Mouse (Mus musculus): ENCODE data around the gene Vps13a. TPM values are rescaled to one million over a fixed set of nuclear protein-coding genes. Genes with fewer than 3 reads are reported as not detected.

Vps13a gene
- total and polyA plus RNA-seq, 3 experiments = 21.5 to 335 (median 29.7) TPM

- TF ChIP-seq BHLHE40 (IDR thresholded peaks at IDR 0.05; ENCODE audit: borderline replicate concordance, low read depth, low read length) = no peak
- TF ChIP-seq ZC3H11A (IDR thresholded peaks at IDR 0.05; ENCODE audit: low read depth, low read length) = no peak
- no peaks in the 10 kb centered on the region for H3K9me3 ChIP-seq (replicated peaks; ENCODE audit: insufficient read depth, low read length)
- H3K4me1 ChIP-seq (ENCODE audit: control insufficient read depth in 1 of 2, insufficient read depth in 2 of 2, low read length in 2 of 2) = no peaks in the 10 kb centered on the region
- H3K9ac ChIP-seq (ENCODE audit: control insufficient read depth, low read depth, low read length, poor library complexity, severe bottlenecking) = no peak overlapping the region
- H3K4me3 ChIP-seq (ENCODE audit: control insufficient read depth in 1 of 2, insufficient read depth in 1 of 2, low read depth in 2 of 2, low read length in 2 of 2) = no peak overlapping the region
- H3K27me3 ChIP-seq (ENCODE audit: control insufficient read depth in 1 of 2, insufficient read depth in 2 of 2, low read length in 2 of 2) = no peaks in the 10 kb centered on the region; a peak in 2 of 4 replicates
- no peaks in the 10 kb centered on the region for H3K36me3 ChIP-seq (ENCODE audit: control insufficient read depth in 1 of 2, insufficient read depth in 2 of 2, low read length in 2 of 2)
- no peak for DNase-seq (ENCODE audit: low read depth, low spot score)
- H3K79me2 ChIP-seq (ENCODE audit: control insufficient read depth, insufficient read depth, low read length, poor library complexity) = no peaks in the 10 kb centered on the region
- no peak overlapping the region for H3K27ac ChIP-seq (ENCODE audit: control insufficient read depth, low read depth, low read length)
These were observed 24.4 kb upstream of the Vps13a start for GRCm38 (mm10) chr19:16805102-16805501.

GRCm38 (mm10) chr19:16804578-16804977, 23.8 kb upstream of the Vps13a start:
- H3K9ac ChIP-seq (ENCODE audit: control insufficient read depth, low read depth, low read length, poor library complexity, severe bottlenecking) = no peak overlapping the region
- H3K27ac ChIP-seq (ENCODE audit: control insufficient read depth, low read depth, low read length) = no peak overlapping the region
- H3K79me2 ChIP-seq (ENCODE audit: control insufficient read depth, insufficient read depth, low read length, poor library complexity) = no peaks in the 10 kb centered on the region
- no peaks in the 10 kb centered on the region for H3K36me3 ChIP-seq (ENCODE audit: control insufficient read depth in 1 of 2, insufficient read depth in 2 of 2, low read length in 2 of 2)
- no peak for DNase-seq (ENCODE audit: low read depth, low spot score)
- no peaks in the 10 kb centered on the region; a peak in 2 of 4 replicates for H3K27me3 ChIP-seq (ENCODE audit: control insufficient read depth in 1 of 2, insufficient read depth in 2 of 2, low read length in 2 of 2)
- no peaks in the 10 kb centered on the region for H3K4me1 ChIP-seq (ENCODE audit: control insufficient read depth in 1 of 2, insufficient read depth in 2 of 2, low read length in 2 of 2)
- no peaks in the 10 kb centered on the region for H3K9me3 ChIP-seq (replicated peaks; ENCODE audit: insufficient read depth, low read length)
- no peak overlapping the region for H3K4me3 ChIP-seq (ENCODE audit: control insufficient read depth in 1 of 2, insufficient read depth in 1 of 2, low read depth in 2 of 2, low read length in 2 of 2)
- no peak for TF ChIP-seq POLR2AphosphoS2 (IDR thresholded peaks at IDR 0.05; ENCODE audit: low read length)
- TF ChIP-seq CHD2 (IDR thresholded peaks at IDR 0.05; ENCODE audit: low read length) = no peak
- TF ChIP-seq GATA1 (IDR thresholded peaks at IDR 0.05; ENCODE audit: low read depth, low read length) = no peak
- no peak for TF ChIP-seq GABPA (IDR thresholded peaks at IDR 0.05; ENCODE audit: low read depth, low read length)
- TF ChIP-seq MAX (IDR thresholded peaks at IDR 0.05; ENCODE audit: low read length) = no peak

- H3K9ac ChIP-seq (ENCODE audit: control insufficient read depth, low read depth, low read length, poor library complexity, severe bottlenecking) = no peak overlapping the region
- DNase-seq (ENCODE audit: low read depth, low spot score) = peak; percentile 62
- no peaks in the 10 kb centered on the region; a peak in 2 of 4 replicates for H3K27me3 ChIP-seq (ENCODE audit: control insufficient read depth in 1 of 2, insufficient read depth in 2 of 2, low read length in 2 of 2)
- TF ChIP-seq CTCF (IDR thresholded peaks at IDR 0.05 in 2 of 3, conservative IDR thresholded peaks at IDR 0.05 in 1 of 3; ENCODE audit: control insufficient read depth in 1 of 3, insufficient read depth in 1 of 3, low read depth in 2 of 3, low read length in 3 of 3, poor library complexity in 1 of 3, severe bottlenecking in 1 of 3) (peak; percentile 52 to 73 (median 66)), RAD21 (IDR thresholded peaks at IDR 0.05; ENCODE audit: low read depth, low read length) (peak; percentile 72), ZC3H11A (IDR thresholded peaks at IDR 0.05; ENCODE audit: low read depth, low read length) (peak; percentile 40; the same call in 1 of the 2 replicates), MAX (IDR thresholded peaks at IDR 0.05; ENCODE audit: low read length) (no peak), ZNF384 (IDR thresholded peaks at IDR 0.05; ENCODE audit: low read depth, low read length) (peak; percentile 48; the same call in 1 of the 2 replicates), MEF2A (IDR thresholded peaks at IDR 0.05; ENCODE audit: extremely low read depth, insufficient replicate concordance, low read depth, low read length, poor library complexity, severe bottlenecking) (no peak), MAZ (IDR thresholded peaks at IDR 0.05; ENCODE audit: low read depth, low read length) (no peak), SMC3 (IDR thresholded peaks at IDR 0.05; ENCODE audit: low read depth, low read length) (peak; percentile 68)
- H3K27ac ChIP-seq (ENCODE audit: control insufficient read depth, low read depth, low read length) = no peak overlapping the region
- no peak overlapping the region for H3K4me3 ChIP-seq (ENCODE audit: control insufficient read depth in 1 of 2, insufficient read depth in 1 of 2, low read depth in 2 of 2, low read length in 2 of 2)
- no peaks in the 10 kb centered on the region for H3K79me2 ChIP-seq (ENCODE audit: control insufficient read depth, insufficient read depth, low read length, poor library complexity)
- H3K4me1 ChIP-seq (ENCODE audit: control insufficient read depth in 1 of 2, insufficient read depth in 2 of 2, low read length in 2 of 2) = no peaks in the 10 kb centered on the region
- H3K9me3 ChIP-seq (replicated peaks; ENCODE audit: insufficient read depth, low read length) = no peaks in the 10 kb centered on the region
- H3K36me3 ChIP-seq (ENCODE audit: control insufficient read depth in 1 of 2, insufficient read depth in 2 of 2, low read length in 2 of 2) = no peaks in the 10 kb centered on the region
These were observed 22.0 kb upstream of the Vps13a start for GRCm38 (mm10) chr19:16802707-16803106.
